Mouse (Mus musculus) thymus, adult 2 months (tissue): ENCODE results near the gene Prrg4. TPM values are rescaled to one million over a fixed set of nuclear protein-coding genes. Genes with fewer than 3 reads are reported as not detected.

ENCODE experiments used
- DNase-seq: peaks from one replicate; pipeline ENCODE4 v3.0.0; 2021
- H3K27ac ChIP-seq: fragments of 200-500 bp; 2 replicates; pipeline ENCODE4 v1.5.1; 2012; ENCODE audit warnings: low read length, control low read depth; ENCODE audit not compliant: control insufficient read depth, insufficient read depth
- H3K27me3 ChIP-seq: fragments of 200-500 bp; 2 replicates; pipeline ENCODE4 v1.6.1; 2012; ENCODE audit warnings: mild to moderate bottlenecking, low read length, moderate library complexity, mixed read lengths; ENCODE audit not compliant: control insufficient read depth, insufficient read depth
- H3K36me3 ChIP-seq: fragments of 200-500 bp; 2 replicates; pipeline ENCODE4 v1.6.1; 2012; ENCODE audit warnings: mild to moderate bottlenecking, low read length, moderate library complexity; ENCODE audit not compliant: control insufficient read depth, insufficient read depth
- H3K4me1 ChIP-seq: fragments of 200-500 bp; replicated peaks from 2 replicates; pipeline ENCODE4 v1.6.1; 2012; ENCODE audit warnings: low read length; ENCODE audit not compliant: control insufficient read depth, insufficient read depth
- H3K4me3 ChIP-seq: fragments of 200-500 bp; 2 replicates; pipeline ENCODE4 v1.5.1; 2012; ENCODE audit warnings: mild to moderate bottlenecking, low read length, control low read depth, moderate library complexity; ENCODE audit not compliant: control insufficient read depth, insufficient read depth
- CTCF ChIP-seq: fragments of 200-500 bp; IDR thresholded peaks from 2 replicates; pipeline ENCODE4 v1.5.1; 2012; ENCODE audit warnings: mild to moderate bottlenecking, control low read depth, low read length, moderate library complexity, borderline replicate concordance; ENCODE audit not compliant: control insufficient read depth, poor library complexity, insufficient read depth; ENCODE audit errors: extremely low read depth
- POLR2A ChIP-seq: fragments of 200-500 bp; IDR thresholded peaks from 2 replicates; pipeline ENCODE4 v1.6.1; 2012; ENCODE audit warnings: mild to moderate bottlenecking, low read length, control low read depth, moderate library complexity; ENCODE audit not compliant: control insufficient read depth, poor library complexity, insufficient read depth; ENCODE audit errors: extremely low read depth
- WGBS: fragments of 180-500 bp; shearing (Covaris S2); methylation state at CpG from one replicate; pipeline ENCODE4 v1.1.7; 2018; 5-methylcytosine and 5-hydroxymethylcytosine counted together
- polyA plus RNA-seq: library from polyadenylated mRNA; depleted of rRNA; stranded (reverse); fragments of >200 nt; gene quantifications from 2 replicates; pipeline ENCODE4 v1.2.3, GENCODE M21; 2012; rRNA removed

Gene Prrg4
- polyA plus RNA-seq, 1 experiment, result 2.4 TPM

DNA sequence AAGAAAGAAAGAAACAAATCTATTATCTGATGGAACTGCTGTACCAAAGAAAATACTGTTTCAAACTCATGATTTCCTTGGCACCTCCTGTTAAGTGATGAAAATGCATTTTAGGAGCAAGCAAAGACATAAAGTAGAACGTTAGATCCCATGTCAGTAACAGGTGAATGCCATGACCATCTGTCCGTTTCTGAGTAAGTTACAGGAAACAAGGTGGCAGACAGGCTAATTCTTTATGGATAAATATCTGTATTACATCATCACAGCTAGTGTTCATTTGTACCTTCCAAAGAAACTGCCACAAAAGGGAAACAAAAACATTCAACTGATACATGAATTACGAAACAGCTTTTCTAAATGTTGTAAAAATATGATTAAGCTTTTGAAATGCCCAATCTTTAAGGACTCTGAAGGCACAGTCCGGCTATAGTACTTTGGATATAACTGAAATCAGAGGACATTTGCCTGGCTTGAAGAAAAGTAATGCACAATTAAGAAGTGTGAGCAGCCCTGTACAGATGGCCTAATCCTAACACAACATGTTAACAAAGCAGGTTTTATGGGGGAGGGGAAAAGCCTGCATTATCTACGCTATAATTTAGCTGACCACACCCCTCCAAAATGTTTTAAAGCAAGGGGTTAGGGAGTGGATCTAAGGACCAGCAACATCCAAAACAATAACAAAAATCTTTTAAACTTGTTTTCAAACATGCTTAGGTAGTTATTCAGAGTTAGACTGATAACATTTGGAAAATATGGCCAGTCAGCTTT, 35.3 kb downstream of the Prrg4 start:
- H3K27ac ChIP-seq, result no peak overlapping the region
- no peak for DNase-seq
- no peaks in the 10 kb centered on the region for H3K27me3 ChIP-seq
- no peaks in the 10 kb centered on the region for H3K36me3 ChIP-seq
- no peak for TF ChIP-seq POLR2A
- no peak for TF ChIP-seq CTCF
- no peak overlapping the region for H3K4me3 ChIP-seq
- H3K4me1 ChIP-seq, result peaks cover 4% of the 10 kb centered on the region; the same call in 1 of the 2 replicates
- 85% methylated on average over 5 of the region's 5 CpGs for WGBS

DNA sequence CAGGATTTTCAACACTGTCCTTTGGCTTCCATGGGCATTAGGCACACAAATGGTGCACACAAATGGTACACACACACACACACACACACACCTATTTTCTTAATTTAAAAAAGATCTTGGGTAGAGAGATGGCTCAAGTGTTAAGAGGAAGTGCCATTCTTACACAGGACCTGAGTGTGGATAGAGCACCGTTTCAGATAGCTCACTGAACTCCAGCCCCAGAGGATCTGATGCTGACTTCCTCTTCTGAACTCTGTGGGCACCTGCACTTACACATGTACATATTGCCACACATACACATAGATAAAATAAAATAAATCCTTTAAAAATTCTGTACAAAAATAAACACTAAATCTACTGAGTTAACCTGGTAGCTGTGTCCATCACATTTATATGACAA, 44.2 kb downstream of the Prrg4 start:
- 9% methylated on average over 1 of the region's 1 CpGs for WGBS
- DNase-seq, result no peak
- H3K4me1 ChIP-seq, result no peaks in the 10 kb centered on the region
- H3K27ac ChIP-seq, result no peak overlapping the region
- H3K4me3 ChIP-seq, result no peak overlapping the region
- H3K36me3 ChIP-seq, result no peaks in the 10 kb centered on the region
- TF ChIP-seq CTCF (no peak), POLR2A (no peak)
- H3K27me3 ChIP-seq, result no peaks in the 10 kb centered on the region

Other genes starting within 250 kb of the Prrg4 start
- gene Tcp11l1, start 137.7 kb downstream of the Prrg4 start, polyA plus RNA-seq, result 1.4 and 2.0 TPM in 2 replicates
- not detected in 2 replicates for gene Pin1rt1, start 133.5 kb downstream of the Prrg4 start, polyA plus RNA-seq
- gene Depdc7, start 107.0 kb downstream of the Prrg4 start, polyA plus RNA-seq, result 0.56 and 0.86 TPM in 2 replicates
- 7.2 and 8.2 TPM in 2 replicates for gene Qser1, start 33.1 kb downstream of the Prrg4 start, polyA plus RNA-seq
- 0.77 TPM in 1 of 2 replicates, not detected in the other for gene Ccdc73, start 17.9 kb upstream of the Prrg4 start, polyA plus RNA-seq
- gene Eif3m, start 167.2 kb upstream of the Prrg4 start, polyA plus RNA-seq, result 46.0 and 48.9 TPM in 2 replicates
- gene Gm11060, start 242.1 kb upstream of the Prrg4 start, polyA plus RNA-seq, result not detected in 2 replicates